Mouse (Mus musculus): ENCODE data around the gene Slc30a6. TPM values are rescaled to one million over a fixed set of nuclear protein-coding genes. Genes with fewer than 3 reads are reported as not detected.

The Slc30a6 gene
- polyA plus RNA-seq (2015; fragmentation: Nextera tagmentation; extraction: Ambion mirVana): 21.2 and 21.7 TPM in 2 replicates

GRCm38 (mm10) chr17:74395383-74396065, at the start of gene Slc30a6:
Gene Slc30a6 (plus strand): TSS chr17:74395608.

GRCm38 (mm10) chr17:74458711-74459408, 63.5 kb downstream of the Slc30a6 start, which contains the start of gene Nlrc4:
Gene Nlrc4 (minus strand): TSS chr17:74459142.

Other genes starting within 250 kb of the Slc30a6 start
- 61.3 and 74.7 TPM in 2 replicates for gene Memo1, start 100.1 kb upstream of the Slc30a6 start, polyA plus RNA-seq (2015; fragmentation: Nextera tagmentation; extraction: Ambion mirVana)
- 118 and 130 TPM in 2 replicates for gene Dpy30, start 71.7 kb upstream of the Slc30a6 start, polyA plus RNA-seq (2015; fragmentation: Nextera tagmentation; extraction: Ambion mirVana)
- gene Spast, start 56.6 kb upstream of the Slc30a6 start, polyA plus RNA-seq (2015; fragmentation: Nextera tagmentation; extraction: Ambion mirVana): 8.7 and 11.9 TPM in 2 replicates
- gene Nlrc4, start 63.5 kb downstream of the Slc30a6 start, polyA plus RNA-seq (2015; fragmentation: Nextera tagmentation; extraction: Ambion mirVana): 0.25 and 0.40 TPM in 2 replicates
- 69.5 and 87.6 TPM in 2 replicates for gene Yipf4, start 93.9 kb downstream of the Slc30a6 start, polyA plus RNA-seq (2015; fragmentation: Nextera tagmentation; extraction: Ambion mirVana)
- 47.4 and 61.9 TPM in 2 replicates for gene Birc6, start 132.7 kb downstream of the Slc30a6 start, polyA plus RNA-seq (2015; fragmentation: Nextera tagmentation; extraction: Ambion mirVana)

Measured in urinary bladder, postnatal 0 days (tissue).